Mouse (Mus musculus) liver, embryonic 13.5 days (tissue): ENCODE results near the gene Bcas3. TPM values are rescaled to one million over a fixed set of nuclear protein-coding genes. Genes with fewer than 3 reads are reported as not detected.

Experiments
- ATAC-seq: fragments of 200-750 bp; cut with Nextera tagmentation; 2 replicates; pipeline ENCODE4 v1.8.0; 2017; ENCODE audit warnings: low read depth, mild to moderate bottlenecking, moderate number of reproducible peaks, moderate library complexity
- DNase-seq: peaks from one replicate; pipeline ENCODE4 v3.0.0; 2022
- H3K27ac ChIP-seq: fragments of 300-500 bp; sonication (generic); 2 replicates; pipeline ENCODE4 v1.5.1; 2015; ENCODE audit warnings: moderate library complexity, mild to moderate bottlenecking, inconsistent platforms
- H3K27me3 ChIP-seq: fragments of 300-500 bp; sonication (generic); 2 replicates; pipeline ENCODE4 v1.6.1; 2015; ENCODE audit warnings: mild to moderate bottlenecking, inconsistent platforms
- H3K36me3 ChIP-seq: fragments of 300-500 bp; sonication (generic); 2 replicates; pipeline ENCODE4 v1.6.1; 2015; ENCODE audit warnings: mild to moderate bottlenecking, inconsistent platforms
- H3K4me1 ChIP-seq: fragments of 300-500 bp; sonication (generic); replicated peaks from 2 replicates; pipeline ENCODE4 v1.6.1; 2015; ENCODE audit warnings: inconsistent platforms
- H3K4me2 ChIP-seq: fragments of 300-500 bp; sonication (generic); 2 replicates; pipeline ENCODE4 v1.6.1; 2015; ENCODE audit warnings: inconsistent platforms, mild to moderate bottlenecking, moderate library complexity
- H3K4me3 ChIP-seq: fragments of 300-500 bp; sonication (generic); replicated peaks from 2 replicates; pipeline ENCODE4 v1.5.1; 2015; ENCODE audit warnings: mild to moderate bottlenecking, inconsistent platforms
- H3K9ac ChIP-seq: fragments of 300-500 bp; sonication (generic); 2 replicates; pipeline ENCODE4 v1.6.1; 2015; ENCODE audit warnings: mild to moderate bottlenecking, inconsistent platforms
- H3K9me3 ChIP-seq: fragments of 300-500 bp; sonication (generic); replicated peaks from 2 replicates; pipeline ENCODE4 v1.6.1; 2016; ENCODE audit warnings: inconsistent platforms
- WGBS: fragments of 180-500 bp; shearing (Covaris S2); methylation state at CpG from one replicate; pipeline ENCODE4 v1.1.7; 2015; ENCODE audit not compliant: insufficient replicate concordance; 5-methylcytosine and 5-hydroxymethylcytosine counted together
- polyA plus RNA-seq: library from polyadenylated mRNA; unstranded; fragments of >200 nt; fragmentation: Nextera tagmentation; extraction: Ambion mirVana; gene quantifications from 2 replicates; pipeline ENCODE4 v1.2.1, GENCODE M21; 2015

The Bcas3 gene
- polyA plus RNA-seq, 1 experiment from 2014 or later: 13.6 TPM

GRCm38 (mm10) chr11:85681580-85682419, 328.8 kb downstream of the Bcas3 start:
- Histone ChIP-seq H3K4me3 (no peak overlapping the region), H3K9ac (no peak overlapping the region), H3K4me1 (0 out of 2 replicates have a peak, but pooled peaks cover under 1% of the 10 kb centered on the region), H3K4me2 (no peak overlapping the region), H3K9me3 (no peaks in the 10 kb centered on the region), H3K36me3 (no peaks in the 10 kb centered on the region), H3K27ac (no peak overlapping the region), H3K27me3 (0 out of 2 replicates have a peak, but pooled peaks cover 7% of the 10 kb centered on the region)
- 58% methylated on average over 11 of the region's 11 CpGs for WGBS
- no peak for ATAC-seq
- DNase-seq: no peak

DNA sequence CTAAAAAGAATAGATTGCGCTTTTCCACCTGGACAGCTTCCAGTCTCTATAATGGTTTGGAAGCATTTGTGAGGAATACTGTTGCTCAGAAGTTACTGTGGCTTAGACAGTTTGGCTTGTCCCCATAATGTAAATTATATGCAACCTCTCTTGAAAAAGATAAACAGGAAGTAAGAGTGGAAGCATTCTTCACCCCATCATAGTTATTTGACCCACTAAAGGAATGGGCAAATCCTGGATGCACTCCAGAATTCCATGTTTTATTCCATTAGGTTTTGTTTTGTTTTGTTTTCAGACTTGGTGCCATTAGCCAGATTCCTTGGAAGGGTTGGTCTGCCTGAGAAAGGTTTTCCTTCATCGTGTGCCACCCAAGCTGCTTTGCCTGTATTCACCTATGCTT, 332.0 kb downstream of the Bcas3 start:
- 69% methylated on average over 2 of the region's 2 CpGs for WGBS
- Histone ChIP-seq H3K4me1 (peaks cover 9% of the 10 kb centered on the region), H3K4me3 (no peak overlapping the region), H3K4me2 (no peak overlapping the region), H3K9ac (no peak overlapping the region), H3K27me3 (peaks cover 11% of the 10 kb centered on the region; the same call in 1 of the 2 replicates), H3K9me3 (no peaks in the 10 kb centered on the region), H3K27ac (no peak overlapping the region), H3K36me3 (no peaks in the 10 kb centered on the region)
- ATAC-seq (no peak), DNase-seq (no peak)

DNA sequence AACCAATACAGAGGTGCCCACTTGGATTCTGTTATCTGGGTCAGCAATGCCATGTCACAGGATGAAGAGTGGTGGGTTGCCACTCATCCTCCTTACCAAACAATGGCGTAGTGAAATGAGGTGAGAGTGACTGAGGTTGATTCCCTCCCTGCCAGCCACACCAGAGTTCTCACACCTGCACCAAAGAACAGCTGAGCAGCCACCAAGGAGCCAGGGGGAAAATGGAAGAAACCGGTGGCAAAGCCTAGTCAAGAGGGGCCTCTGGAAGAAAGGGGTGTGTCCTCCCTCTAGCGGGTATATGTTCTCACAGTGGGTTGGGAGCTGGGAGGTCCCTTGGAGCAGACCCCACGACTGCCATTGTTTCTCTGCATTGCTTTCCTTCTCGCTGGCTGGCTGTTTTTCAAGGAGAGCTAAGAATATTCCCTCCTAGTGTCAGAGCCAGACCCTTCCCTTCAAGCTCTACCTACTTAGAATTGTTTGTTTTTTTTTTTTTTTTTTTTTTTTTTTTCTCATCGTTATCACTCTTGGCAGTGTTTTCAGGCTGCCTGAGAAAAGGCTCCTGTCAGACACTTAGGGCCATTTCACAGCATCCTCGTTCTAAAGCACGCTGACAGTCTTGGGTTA, 335.0 kb downstream of the Bcas3 start:
- Histone ChIP-seq H3K36me3 (no peaks in the 10 kb centered on the region), H3K27me3 (peaks cover 11% of the 10 kb centered on the region; the same call in 1 of the 2 replicates), H3K4me1 (peaks cover 15% of the 10 kb centered on the region), H3K9me3 (no peaks in the 10 kb centered on the region), H3K27ac (no peak overlapping the region), H3K4me3 (no peak overlapping the region), H3K4me2 (no peak overlapping the region), H3K9ac (no peak overlapping the region)
- no peak for DNase-seq
- ATAC-seq: no peak
- WGBS: 26% methylated on average over 8 of the region's 8 CpGs

- DNase-seq (no peak), ATAC-seq (no peak)
- Histone ChIP-seq H3K27me3 (peaks cover 11% of the 10 kb centered on the region; the same call in 1 of the 2 replicates), H3K27ac (no peak overlapping the region), H3K36me3 (no peaks in the 10 kb centered on the region), H3K9me3 (no peaks in the 10 kb centered on the region), H3K4me3 (no peak overlapping the region), H3K4me2 (no peak overlapping the region), H3K4me1 (peaks cover 15% of the 10 kb centered on the region), H3K9ac (no peak overlapping the region)
- 53% methylated on average over 6 of the region's 6 CpGs for WGBS
Observed at GRCm38 (mm10) chr11:85688440-85688838, 335.5 kb downstream of the Bcas3 start.

GRCm38 (mm10) chr11:85689226-85689625, 336.3 kb downstream of the Bcas3 start:
- H3K36me3 ChIP-seq: no peaks in the 10 kb centered on the region
- peaks cover 11% of the 10 kb centered on the region; the same call in 1 of the 2 replicates for H3K27me3 ChIP-seq
- H3K27ac ChIP-seq: no peak overlapping the region
- H3K9ac ChIP-seq: no peak overlapping the region
- H3K9me3 ChIP-seq: no peaks in the 10 kb centered on the region
- no peak overlapping the region for H3K4me2 ChIP-seq
- 77% methylated on average over 5 of the region's 5 CpGs for WGBS
- peaks cover 18% of the 10 kb centered on the region for H3K4me1 ChIP-seq
- no peak overlapping the region for H3K4me3 ChIP-seq
- DNase-seq (no peak), ATAC-seq (no peak)

DNA sequence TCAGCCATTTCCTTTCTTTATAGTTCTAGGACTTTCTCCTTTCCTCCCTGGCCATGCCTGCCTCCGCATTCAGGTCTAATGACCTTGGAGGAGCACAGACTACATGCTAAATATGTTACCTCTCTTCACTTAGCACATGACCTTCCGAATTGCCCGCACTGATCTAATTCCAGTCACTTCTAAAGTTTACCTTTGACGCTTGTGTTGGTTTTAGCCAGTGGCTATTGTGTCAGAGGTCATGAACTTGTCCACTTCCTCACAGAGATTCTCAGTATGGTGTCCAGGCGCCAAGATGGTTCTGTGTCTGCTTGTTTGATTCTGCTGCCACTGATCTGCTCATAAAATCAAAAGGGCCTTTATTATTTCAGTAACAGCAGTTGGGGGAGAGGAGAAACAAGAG, 338.3 kb downstream of the Bcas3 start:
- DNase-seq: no peak
- Histone ChIP-seq H3K9me3 (no peaks in the 10 kb centered on the region), H3K27ac (no peak overlapping the region), H3K36me3 (no peaks in the 10 kb centered on the region), H3K4me2 (no peak overlapping the region), H3K4me3 (no peak overlapping the region), H3K27me3 (peaks cover 17% of the 10 kb centered on the region; the same call in 1 of the 2 replicates), H3K9ac (no peak overlapping the region), H3K4me1 (peaks cover 31% of the 10 kb centered on the region)
- no peak for ATAC-seq
- WGBS: 53% methylated on average over 5 of the region's 5 CpGs

GRCm38 (mm10) chr11:85695614-85696263, 342.8 kb downstream of the Bcas3 start:
- no peaks in the 10 kb centered on the region for H3K36me3 ChIP-seq
- no peak overlapping the region for H3K9ac ChIP-seq
- H3K4me2 ChIP-seq: peak overlapping the region; percentile 23; the same call in 1 of the 2 replicates
- 72% methylated on average over 16 of the region's 16 CpGs for WGBS
- H3K4me1 ChIP-seq: peaks cover 33% of the 10 kb centered on the region
- ATAC-seq (peak; percentile 39; the same call in 1 of the 2 replicates), DNase-seq (no peak)
- H3K27ac ChIP-seq: no peak overlapping the region
- H3K27me3 ChIP-seq: 0 out of 2 replicates have a peak, but pooled peaks cover 7% of the 10 kb centered on the region
- no peaks in the 10 kb centered on the region for H3K9me3 ChIP-seq
- H3K4me3 ChIP-seq: no peak overlapping the region

DNA sequence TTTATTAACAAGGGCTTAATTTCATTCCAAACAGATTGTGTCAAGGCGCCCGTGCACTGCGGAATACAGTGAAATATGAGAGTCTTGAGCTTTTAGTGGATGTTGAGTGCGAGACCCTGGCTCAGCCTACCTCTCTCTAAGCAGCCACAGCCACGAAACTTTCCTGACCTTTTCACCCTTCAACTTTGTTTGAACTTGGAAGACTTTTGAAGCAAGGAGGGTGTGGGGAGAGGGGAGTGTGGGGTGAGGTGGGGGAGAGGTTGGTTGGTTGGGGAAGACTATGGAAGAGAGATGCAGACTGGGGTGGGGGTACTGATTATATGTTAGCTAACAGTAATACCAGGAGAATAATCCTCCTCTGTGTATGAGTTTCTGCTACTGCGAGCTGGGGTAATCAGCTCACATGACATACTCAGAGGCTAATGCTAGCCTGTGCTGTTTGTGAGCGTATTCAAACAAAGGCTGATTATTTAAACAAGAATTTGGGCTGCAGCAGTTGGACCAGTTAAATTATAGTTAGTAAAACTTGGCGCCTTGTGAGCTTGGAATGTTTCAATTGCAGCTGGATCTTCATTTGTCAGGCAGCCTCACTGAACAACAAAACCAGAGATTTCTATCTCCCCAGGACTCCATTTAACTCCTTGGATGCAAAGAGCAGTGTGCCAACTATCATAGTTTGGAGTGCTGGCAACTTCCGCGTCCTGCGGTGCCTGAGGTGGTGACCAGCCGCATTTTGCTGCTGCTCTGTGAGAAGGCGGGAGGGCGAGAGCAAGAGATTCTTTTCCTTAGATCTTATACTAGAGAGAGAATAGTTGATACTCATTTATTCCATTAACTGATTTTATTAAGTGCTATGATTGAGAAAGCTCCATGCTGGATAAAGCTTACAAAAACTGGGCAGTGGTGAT, 343.8 kb downstream of the Bcas3 start:
- Histone ChIP-seq H3K4me2 (no peak overlapping the region), H3K27ac (no peak overlapping the region), H3K4me1 (peaks cover 26% of the 10 kb centered on the region), H3K36me3 (no peaks in the 10 kb centered on the region), H3K27me3 (0 out of 2 replicates have a peak, but pooled peaks cover 7% of the 10 kb centered on the region), H3K9ac (no peak overlapping the region), H3K4me3 (no peak overlapping the region), H3K9me3 (no peaks in the 10 kb centered on the region)
- DNase-seq: no peak
- ATAC-seq: no peak
- WGBS: 71% methylated on average over 14 of the region's 14 CpGs

DNA sequence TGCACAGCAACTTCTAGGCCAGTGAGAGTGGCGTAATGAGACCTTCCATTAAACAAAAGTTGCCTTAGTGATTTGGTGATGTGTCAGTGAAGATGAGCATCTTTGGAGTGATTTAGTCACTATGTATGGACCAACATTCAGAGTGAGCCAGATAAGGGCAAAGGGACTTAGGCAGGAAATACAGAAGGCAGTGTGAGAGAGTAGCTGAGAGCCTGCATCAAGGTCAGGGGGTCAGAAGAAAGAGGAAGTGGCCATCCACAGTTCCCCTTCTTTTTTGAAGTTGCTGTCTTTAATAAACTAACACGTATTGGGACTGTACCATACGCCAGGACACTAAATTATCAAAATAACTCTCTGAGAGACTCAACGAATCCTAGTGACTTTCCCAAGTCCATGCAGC, 344.5 kb downstream of the Bcas3 start:
- ATAC-seq (no peak), DNase-seq (no peak)
- WGBS: 50% methylated on average over 4 of the region's 4 CpGs
- H3K27me3 ChIP-seq: 0 out of 2 replicates have a peak, but pooled peaks cover 7% of the 10 kb centered on the region
- H3K36me3 ChIP-seq: no peaks in the 10 kb centered on the region
- H3K9me3 ChIP-seq: no peaks in the 10 kb centered on the region
- H3K4me1 ChIP-seq: peaks cover 26% of the 10 kb centered on the region
- no peak overlapping the region for H3K9ac ChIP-seq
- H3K27ac ChIP-seq: no peak overlapping the region
- no peak overlapping the region for H3K4me2 ChIP-seq
- H3K4me3 ChIP-seq: no peak overlapping the region

DNA sequence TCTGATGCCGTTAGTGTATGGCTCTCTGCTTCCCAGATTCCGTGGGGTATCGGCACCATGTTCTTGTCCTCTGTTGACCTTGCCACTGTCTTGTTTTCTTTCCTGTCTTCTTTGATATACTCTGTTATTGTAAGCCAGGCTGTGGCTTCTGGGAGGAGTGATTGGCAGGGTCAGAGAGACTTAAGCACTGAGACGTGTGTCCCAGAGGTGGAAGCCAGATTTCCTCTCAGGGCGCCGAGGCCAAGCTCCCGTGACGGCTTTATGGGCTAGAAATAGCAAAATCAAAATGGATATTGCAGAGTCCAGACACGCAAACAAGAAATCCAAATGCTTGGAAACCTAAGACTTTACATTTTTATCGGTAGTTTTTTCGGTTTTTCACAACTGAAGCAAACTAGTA, 345.3 kb downstream of the Bcas3 start:
- no peak overlapping the region for H3K27ac ChIP-seq
- H3K9ac ChIP-seq: no peak overlapping the region
- H3K9me3 ChIP-seq: no peaks in the 10 kb centered on the region
- H3K4me3 ChIP-seq: no peak overlapping the region
- H3K36me3 ChIP-seq: no peaks in the 10 kb centered on the region
- no peak overlapping the region for H3K4me2 ChIP-seq
- 0 out of 2 replicates have a peak, but pooled peaks cover 7% of the 10 kb centered on the region for H3K27me3 ChIP-seq
- ATAC-seq: no peak
- 68% methylated on average over 11 of the region's 11 CpGs for WGBS
- no peak for DNase-seq
- peaks cover 26% of the 10 kb centered on the region for H3K4me1 ChIP-seq
